Mouse (Mus musculus): Measurements from ENCODE around the gene Mall.

DNA sequence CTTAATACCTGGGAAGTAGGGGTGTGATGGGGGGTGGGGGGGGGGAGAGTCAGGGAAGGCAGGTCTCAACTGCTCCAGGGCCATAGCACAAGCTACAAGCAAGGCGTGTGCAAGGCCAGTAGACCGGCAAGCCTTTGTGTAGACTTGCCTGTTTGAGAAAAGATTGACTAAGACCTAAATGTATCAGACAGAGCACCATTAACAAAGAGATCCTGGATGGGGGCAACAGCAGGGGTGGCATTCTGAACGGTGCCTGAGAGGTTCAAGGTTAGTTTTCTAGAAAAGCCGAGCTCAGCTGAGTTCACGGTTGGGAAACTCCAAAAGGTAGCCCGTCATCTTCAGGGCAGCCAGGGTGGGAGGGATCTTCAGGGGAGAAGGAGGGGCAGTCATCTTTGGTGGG is 24.5 kb downstream of the Mall start:
- no peak for TF ChIP-seq CTCF (IDR thresholded peaks at IDR 0.05; ENCODE audit: low read depth, low read length)
- no peak for TF ChIP-seq POLR2A (IDR thresholded peaks at IDR 0.05; ENCODE audit: insufficient read depth, low read length)
- TF ChIP-seq EP300 (IDR thresholded peaks at IDR 0.05; ENCODE audit: insufficient read depth, low read depth, low read length): no peak

All from ES-Bruce4 (cell line).